Mouse (Mus musculus) WW6 (cell line): Measurements from ENCODE around the gene Rtp3.

Source experiments
- DNase-seq: peaks from one replicate; pipeline ENCODE4 v3.0.0-alpha.2; 2013; ENCODE audit warnings: low read depth, low spot score

Rtp3 gene

GRCm38 (mm10) chr9:110945926-110946325 is 44.5 kb downstream of the Rtp3 start, which contains the start of gene Tdgf1:
TSS of gene Tdgf1 (minus strand) at chr9:110946158.
- peak; percentile 54 for DNase-seq

- no peak for DNase-seq
Measured at GRCm38 (mm10) chr9:110945343-110945742, 45.0 kb downstream of the Rtp3 start.

GRCm38 (mm10) chr9:110944265-110944664 is 46.1 kb downstream of the Rtp3 start:
- DNase-seq, result no peak

- DNase-seq, result no peak
Measured at GRCm38 (mm10) chr9:110937506-110938490, 52.6 kb downstream of the Rtp3 start.

GRCm38 (mm10) chr9:110935941-110936340 is 54.4 kb downstream of the Rtp3 start:
- no peak for DNase-seq
